Mouse (Mus musculus) megakaryocyte-erythroid progenitor cell, adult 5 weeks (primary cell): Measurements from ENCODE around the gene Olfr701. TPM values are rescaled to one million over a fixed set of nuclear protein-coding genes. Genes with fewer than 3 reads are reported as not detected.

Experiments
- polyA plus RNA-seq: library from polyadenylated mRNA; stranded (reverse); fragments of >175 nt; gene quantifications from 2 replicates; pipeline ENCODE4 v1.2.3, GENCODE M21; 2012

The Olfr701 gene
- polyA plus RNA-seq: not detected in 2 replicates

DNA sequence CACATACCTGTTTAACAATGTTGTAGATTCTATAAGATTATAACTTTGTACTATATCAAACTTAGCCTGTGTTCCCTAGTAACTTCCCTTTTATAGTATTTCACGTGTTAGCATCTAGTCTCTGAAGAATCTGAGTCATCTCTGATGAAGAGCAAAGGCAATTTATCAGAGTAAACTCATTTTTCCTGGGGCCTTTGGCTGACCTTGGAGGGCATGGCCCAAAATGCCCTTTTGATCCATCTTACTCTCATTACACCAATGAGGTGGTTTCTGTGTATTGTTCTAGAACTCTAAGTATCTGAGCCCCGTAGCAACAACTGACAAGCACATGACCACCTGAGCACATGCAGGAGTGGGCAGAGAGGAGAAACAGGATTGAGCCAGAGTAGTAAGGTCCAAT is at the start of gene Olfr701:
Gene Olfr701, plus strand, starts transcription at position 301 of the 400 bp plus-strand sequence.

DNA sequence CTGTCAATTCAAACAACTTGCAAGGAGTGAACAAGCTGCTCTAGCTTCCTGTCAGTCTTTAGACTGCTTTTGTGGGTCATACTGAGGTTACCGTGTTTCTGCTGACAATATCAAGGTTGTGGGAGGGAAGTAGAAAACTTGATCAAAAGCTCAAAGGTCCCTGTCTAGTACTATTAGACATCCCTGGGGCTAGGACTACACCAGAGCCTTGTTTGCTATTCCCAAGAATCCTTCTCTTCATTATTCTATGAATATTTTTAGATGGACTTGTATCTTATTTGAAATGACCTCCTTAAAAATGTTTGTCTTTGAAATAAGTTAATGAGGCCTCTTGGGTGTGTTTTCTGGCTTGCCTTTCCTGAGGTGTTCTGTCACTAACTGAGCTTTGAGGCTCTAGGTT is 20.8 kb upstream of the Olfr701 start, which contains the start of gene Olfr699:
Gene Olfr699, minus strand, starts transcription at position 101 of the 400 bp plus-strand sequence.

DNA sequence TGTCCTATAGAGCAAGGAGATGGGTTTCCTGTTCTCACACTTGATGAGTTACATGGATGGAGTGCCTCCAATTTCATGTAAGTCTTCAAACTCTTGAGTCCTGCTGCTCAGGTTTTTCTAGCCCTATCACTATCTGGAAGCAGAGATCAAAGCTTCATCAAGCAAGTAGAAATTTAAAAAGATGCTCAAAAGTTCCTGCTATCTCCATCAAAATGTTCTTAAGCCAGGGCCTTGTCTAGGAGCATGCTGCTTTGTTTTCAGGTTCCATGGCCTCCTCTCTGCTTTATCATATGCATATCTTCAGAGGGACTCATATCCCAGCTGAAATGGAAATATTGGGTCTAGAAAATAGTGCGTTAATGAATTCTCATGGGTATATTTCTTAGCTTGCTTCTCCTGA is 5.2 kb upstream of the Olfr701 start, which contains the start of gene Olfr700:
Gene Olfr700, minus strand, starts transcription at position 101 of the 400 bp plus-strand sequence.

DNA sequence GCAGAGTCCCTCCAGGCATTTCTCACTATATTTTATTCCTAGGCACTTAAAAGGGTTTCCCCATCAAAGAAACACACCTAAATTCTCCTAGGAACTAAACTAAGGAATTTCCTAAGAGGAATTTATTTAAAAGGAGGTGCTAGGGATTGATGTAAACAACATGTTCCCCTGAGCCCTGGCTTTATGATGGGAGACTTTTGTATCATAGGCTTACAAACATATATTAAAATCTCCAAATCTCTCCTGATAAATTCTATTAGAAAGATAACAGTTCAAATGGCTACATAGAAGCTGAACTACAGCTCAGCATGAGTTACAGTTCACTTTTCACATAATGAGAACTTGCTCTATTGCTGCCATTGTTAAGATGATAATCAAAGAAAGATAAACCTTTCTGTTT is 19.9 kb downstream of the Olfr701 start, which contains the start of gene Olfr702:
Gene Olfr702, minus strand, starts transcription at position 101 of the 400 bp plus-strand sequence.

DNA sequence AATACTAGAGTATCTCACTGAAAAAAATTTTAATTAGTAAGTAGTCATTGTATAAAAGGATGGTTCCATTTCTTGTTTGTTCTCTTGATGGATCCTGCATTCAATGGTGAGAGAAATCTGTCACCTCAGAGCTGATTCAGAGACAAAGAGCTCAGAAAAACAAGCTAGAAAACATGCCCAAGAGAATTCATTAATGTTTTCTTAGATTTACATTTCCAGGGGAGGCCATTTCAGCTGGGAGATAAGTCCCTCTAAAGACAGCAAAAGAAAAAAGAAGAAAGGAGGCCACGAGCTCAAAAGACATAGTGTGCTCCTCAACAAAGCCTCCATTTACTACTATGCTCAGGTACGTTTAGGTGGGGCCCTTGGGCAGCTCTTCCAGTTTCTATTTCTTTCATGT is 29.1 kb downstream of the Olfr701 start, which contains the start of gene Olfr703:
Gene Olfr703, plus strand, starts transcription at position 301 of the 400 bp plus-strand sequence.

DNA sequence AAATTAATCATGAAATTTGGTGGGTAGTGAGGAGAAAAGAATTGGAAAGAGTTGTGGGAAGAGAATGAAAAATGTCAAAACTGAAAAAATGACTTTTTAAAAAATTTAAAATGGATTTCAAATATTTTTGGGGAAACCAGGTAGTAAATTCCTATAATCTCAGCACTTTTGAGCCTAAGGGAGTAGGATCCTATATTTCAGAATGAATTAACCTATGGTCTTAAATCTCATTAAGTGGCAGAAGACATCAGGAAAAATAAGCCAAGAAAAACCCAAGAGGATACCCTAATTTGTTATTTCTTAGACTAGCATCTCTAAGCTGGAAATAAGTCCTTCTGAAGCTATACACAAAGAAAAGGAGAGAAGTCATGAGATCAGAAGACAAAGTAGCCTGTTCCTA is 49.0 kb downstream of the Olfr701 start, which contains the start of gene Olfr704:
Gene Olfr704, plus strand, starts transcription at position 301 of the 400 bp plus-strand sequence.

Other genes with a start within 250 kb of the Olfr701 start
- not detected in 2 replicates for gene Olfr693, start 133.5 kb upstream of the Olfr701 start, polyA plus RNA-seq
- gene Olfr694, start 122.3 kb upstream of the Olfr701 start, polyA plus RNA-seq: not detected in 2 replicates
- gene Olfr695, start 97.7 kb upstream of the Olfr701 start, polyA plus RNA-seq: not detected in 2 replicates
- gene Olfr697, start 71.7 kb upstream of the Olfr701 start, polyA plus RNA-seq: not detected in 2 replicates
- not detected in 2 replicates for gene Olfr698, start 58.7 kb upstream of the Olfr701 start, polyA plus RNA-seq
- gene Olfr699, start 20.9 kb upstream of the Olfr701 start, polyA plus RNA-seq: 0.18 TPM in 1 of 2 replicates, not detected in the other
- not detected in 2 replicates for gene Olfr700, start 5.3 kb upstream of the Olfr701 start, polyA plus RNA-seq
- gene Olfr702, start 19.8 kb downstream of the Olfr701 start, polyA plus RNA-seq: not detected in 2 replicates
- not detected in 2 replicates for gene Olfr703, start 29.2 kb downstream of the Olfr701 start, polyA plus RNA-seq
- gene Olfr704, start 49.1 kb downstream of the Olfr701 start, polyA plus RNA-seq: not detected in 2 replicates
- gene Olfr705, start 62.8 kb downstream of the Olfr701 start, polyA plus RNA-seq: not detected in 2 replicates
- gene Olfr706, start 74.0 kb downstream of the Olfr701 start, polyA plus RNA-seq: not detected in 2 replicates
- not detected in 2 replicates for gene Olfr707, start 87.1 kb downstream of the Olfr701 start, polyA plus RNA-seq
- gene Olfr1532-ps1, start 93.9 kb downstream of the Olfr701 start, polyA plus RNA-seq: not detected in 2 replicates
- gene Olfr709-ps1, start 118.1 kb downstream of the Olfr701 start, polyA plus RNA-seq: not detected in 2 replicates
- not detected in 2 replicates for gene Olfr710, start 134.2 kb downstream of the Olfr701 start, polyA plus RNA-seq
- not detected in 2 replicates for gene Olfr6, start 149.8 kb downstream of the Olfr701 start, polyA plus RNA-seq
- gene Olfr711, start 161.3 kb downstream of the Olfr701 start, polyA plus RNA-seq: not detected in 2 replicates
- 0.10 and 0.13 TPM in 2 replicates for gene Olfr2, start 191.9 kb downstream of the Olfr701 start, polyA plus RNA-seq
- gene Olfr713, start 217.0 kb downstream of the Olfr701 start, polyA plus RNA-seq: 0.01 TPM in 1 of 2 replicates, not detected in the other